Mouse (Mus musculus) liver, adult 2 months (tissue): ENCODE measurements around the gene Abcc10.

Experiments
- CTCF ChIP-seq: fragments of 200-500 bp; IDR thresholded peaks from 2 replicates; pipeline ENCODE4 v1.5.1; 2011; ENCODE audit warnings: low read depth, low read length, control low read depth
- POLR2A ChIP-seq: fragments of 200-500 bp; IDR thresholded peaks from 2 replicates; pipeline ENCODE4 v1.6.1; 2011; ENCODE audit warnings: low read length, control low read depth; ENCODE audit not compliant: insufficient read depth; ENCODE audit errors: extremely low read depth

DNA sequence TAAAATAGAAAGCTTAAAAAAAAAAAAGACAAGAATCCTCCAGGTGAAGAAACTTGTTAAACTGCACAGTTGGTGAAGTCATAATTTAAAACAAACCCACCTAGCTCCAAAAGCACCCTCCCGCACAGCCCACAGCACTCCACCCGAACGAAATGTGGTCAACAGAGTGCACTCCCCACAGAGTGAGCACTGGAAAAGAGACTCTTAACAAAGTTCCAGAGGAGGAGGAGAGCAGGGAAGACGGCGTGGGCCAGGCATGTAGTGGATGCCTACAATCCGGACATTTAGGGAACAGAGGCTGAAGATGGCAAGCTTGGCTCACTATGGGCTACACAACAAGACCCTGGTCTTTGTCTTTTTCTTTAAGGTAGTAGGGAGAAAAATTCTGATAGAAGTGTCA, 53.1 kb downstream of the Abcc10 start:
- no peak for TF ChIP-seq CTCF
- TF ChIP-seq POLR2A = no peak
